Mouse (Mus musculus): Measurements from ENCODE around the gene Bicdl2. TPM values are rescaled to one million over a fixed set of nuclear protein-coding genes. Genes with fewer than 3 reads are reported as not detected.

Gene Bicdl2
- polyA plus RNA-seq, 1 experiment from 2014 or later, result 50.9 TPM

DNA sequence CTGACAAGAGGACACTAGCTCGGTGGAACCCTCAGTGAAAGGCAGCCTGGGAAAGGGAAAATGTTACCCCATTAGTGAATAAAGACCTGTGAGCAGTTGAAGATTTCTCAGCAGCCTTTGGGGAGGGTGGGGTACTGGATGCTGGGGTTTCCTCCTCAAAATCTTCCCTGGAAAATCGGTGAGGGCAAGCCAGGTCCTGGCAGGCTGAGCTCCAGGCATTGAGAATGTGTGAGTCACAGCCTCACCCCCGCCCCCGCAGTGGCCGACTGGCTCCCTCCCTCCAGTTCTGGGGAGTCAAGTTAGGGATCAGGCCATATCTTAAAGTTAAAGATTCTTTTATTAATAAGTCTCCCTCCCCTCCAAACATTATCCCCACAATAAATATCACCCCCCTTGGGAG lies 14.8 kb downstream of the Bicdl2 start:
- 0 out of 2 replicates have a peak, but pooled peaks cover 2% of the 10 kb centered on the region for H3K27me3 ChIP-seq (ENCODE audit: control insufficient read depth, insufficient read depth, low read length)
- peak overlapping the region; percentile 71; the same call in 1 of the 2 replicates for H3K4me3 ChIP-seq (ENCODE audit: low read depth, low read length)
- DNase-seq (ENCODE audit: low spot score) (peak; percentile 79), ATAC-seq (ENCODE audit: low FRiP score, low TSS enrichment) (no peak)
- H3K27ac ChIP-seq (replicated peaks), result peak overlapping the region; percentile 91
- H3K4me2 ChIP-seq (replicated peaks; ENCODE audit: low read depth), result peak overlapping the region; percentile 93
- TF ChIP-seq EP300 (optimal IDR thresholded peaks at IDR 0.05) (no peak), CTCF (IDR thresholded peaks at IDR 0.05; ENCODE audit: low read depth) (no peak)
- 0 out of 2 replicates have a peak, but pooled peaks cover 2% of the 10 kb centered on the region for H3K36me3 ChIP-seq (ENCODE audit: control insufficient read depth, insufficient read depth, low read length)
- H3K4me1 ChIP-seq (replicated peaks; ENCODE audit: control insufficient read depth, insufficient read depth), result peaks cover 13% of the 10 kb centered on the region
- H3K9me3 ChIP-seq (ENCODE audit: control insufficient read depth, low read length), result no peaks in the 10 kb centered on the region
- 13% methylated on average over 5 of the region's 5 CpGs for WGBS
- no peak overlapping the region for H3K9ac ChIP-seq (ENCODE audit: low read length)

DNA sequence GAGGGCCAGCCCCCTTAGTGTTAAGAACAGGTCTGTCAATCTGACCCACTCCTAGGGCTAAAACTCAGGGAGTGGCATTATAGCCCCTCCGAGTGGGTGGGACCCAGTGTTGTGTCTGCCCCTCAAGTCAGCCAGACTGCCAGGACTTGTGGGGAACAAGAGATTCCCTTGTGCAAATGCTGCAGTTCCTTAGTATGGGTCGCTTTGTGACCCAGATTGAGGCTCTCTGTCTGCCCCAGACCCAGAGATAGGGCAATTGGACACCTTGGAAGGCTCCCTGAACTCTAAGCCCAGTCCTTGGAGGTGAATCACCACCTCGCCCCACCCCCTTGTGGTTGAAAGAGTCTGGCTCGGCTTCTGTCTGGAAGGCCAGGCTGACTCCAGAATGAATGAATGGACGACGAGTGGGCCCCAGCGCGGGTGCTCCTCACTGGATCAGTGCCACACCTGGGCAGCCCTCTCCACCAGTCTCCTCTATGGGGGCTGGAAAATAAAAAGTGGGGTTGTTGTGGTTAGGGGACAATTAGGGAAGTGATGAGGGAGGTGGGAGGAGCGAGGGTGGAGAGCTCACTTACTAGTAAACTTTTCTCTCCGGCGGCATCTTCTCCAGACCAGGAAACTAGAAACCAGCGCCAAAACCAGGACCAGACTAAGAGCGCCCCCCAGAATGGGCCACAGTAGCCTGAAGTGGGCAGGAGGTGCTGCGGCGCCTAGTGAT lies 15.4 kb downstream of the Bicdl2 start:
- peak; percentile 54 for TF ChIP-seq CTCF (IDR thresholded peaks at IDR 0.05; ENCODE audit: low read depth)
- no peak for TF ChIP-seq EP300 (optimal IDR thresholded peaks at IDR 0.05)
- Histone ChIP-seq H3K4me1 (replicated peaks; ENCODE audit: control insufficient read depth, insufficient read depth) (peaks cover 13% of the 10 kb centered on the region), H3K4me2 (replicated peaks; ENCODE audit: low read depth) (peak overlapping the region; percentile 93), H3K9me3 (ENCODE audit: control insufficient read depth, low read length) (no peaks in the 10 kb centered on the region), H3K27ac (replicated peaks) (peak overlapping the region; percentile 91), H3K9ac (ENCODE audit: low read length) (peak overlapping the region; percentile 59), H3K4me3 (ENCODE audit: low read depth, low read length) (peak overlapping the region; percentile 50), H3K27me3 (ENCODE audit: control insufficient read depth, insufficient read depth, low read length) (0 out of 2 replicates have a peak, but pooled peaks cover 2% of the 10 kb centered on the region), H3K36me3 (ENCODE audit: control insufficient read depth, insufficient read depth, low read length) (no peaks in the 10 kb centered on the region)
- peak; percentile 83 for DNase-seq (ENCODE audit: low spot score)
- ATAC-seq (ENCODE audit: low FRiP score, low TSS enrichment), result peak; percentile 41
- WGBS, result 13% methylated on average over 15 of the region's 15 CpGs

DNA sequence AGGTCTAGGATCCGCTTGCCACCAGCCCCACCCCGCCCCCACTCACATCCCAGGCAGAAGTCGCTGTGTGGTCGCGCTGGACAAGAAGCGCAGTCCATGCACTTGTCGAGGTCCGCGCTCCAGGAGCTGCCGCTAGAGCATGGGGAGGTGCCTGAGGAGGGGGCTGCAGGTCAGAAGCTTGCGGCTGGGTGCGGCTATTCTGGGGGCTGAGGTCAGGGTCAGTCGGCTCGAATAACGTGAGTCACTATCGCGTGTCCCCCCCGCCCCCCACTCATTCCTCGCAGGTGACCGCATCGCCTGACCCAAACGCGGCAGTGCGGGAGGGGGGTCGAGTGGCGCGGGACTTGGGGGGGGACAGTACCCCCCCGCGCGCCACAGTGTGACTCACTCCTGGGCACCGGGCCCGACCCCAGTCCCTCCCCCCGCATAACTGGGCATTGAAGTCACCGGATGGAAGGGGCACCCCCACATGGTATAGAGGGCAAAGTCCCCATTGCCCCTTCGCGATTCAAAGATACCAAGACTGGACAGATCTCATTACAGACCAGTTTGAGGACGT lies 16.2 kb downstream of the Bicdl2 start:
- Histone ChIP-seq H3K36me3 (ENCODE audit: control insufficient read depth, insufficient read depth, low read length) (no peaks in the 10 kb centered on the region), H3K4me1 (replicated peaks; ENCODE audit: control insufficient read depth, insufficient read depth) (peaks cover 13% of the 10 kb centered on the region), H3K27me3 (ENCODE audit: control insufficient read depth, insufficient read depth, low read length) (0 out of 2 replicates have a peak, but pooled peaks cover 2% of the 10 kb centered on the region), H3K4me2 (replicated peaks; ENCODE audit: low read depth) (peak overlapping the region; percentile 93), H3K27ac (replicated peaks) (peak overlapping the region; percentile 91), H3K9me3 (ENCODE audit: control insufficient read depth, low read length) (no peaks in the 10 kb centered on the region), H3K4me3 (ENCODE audit: low read depth, low read length) (peak overlapping the region; percentile 50), H3K9ac (ENCODE audit: low read length) (peak overlapping the region; percentile 59)
- TF ChIP-seq EP300 (optimal IDR thresholded peaks at IDR 0.05), result no peak
- TF ChIP-seq CTCF (IDR thresholded peaks at IDR 0.05; ENCODE audit: low read depth), result no peak
- no peak for ATAC-seq (ENCODE audit: low FRiP score, low TSS enrichment)
- peak; percentile 66 for DNase-seq (ENCODE audit: low spot score)
- under 1% methylated on average over 37 of the region's 37 CpGs for WGBS

DNA sequence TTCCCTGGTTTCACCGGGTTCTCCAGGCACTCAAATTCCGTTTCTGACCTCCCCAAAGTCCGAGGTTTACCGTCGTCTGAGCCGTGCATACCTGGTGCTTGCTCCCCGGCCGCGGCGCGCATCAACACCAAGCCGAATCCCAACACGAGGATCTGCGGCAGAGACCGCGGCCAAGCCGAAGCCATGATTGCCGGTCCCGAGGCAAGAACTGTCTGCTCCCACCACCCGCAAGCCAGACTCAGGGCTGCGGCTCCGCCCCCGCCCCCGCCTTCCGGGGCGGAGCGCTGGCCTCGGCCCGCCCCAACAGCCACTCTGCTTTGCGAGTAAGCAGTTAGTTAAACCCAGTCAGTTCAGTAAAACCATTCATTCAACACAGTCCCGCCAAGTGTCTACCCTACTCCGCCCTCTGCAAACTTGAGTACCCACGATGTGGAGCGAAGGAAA lies 17.0 kb downstream of the Bicdl2 start, which contains the start of gene Tnfrsf12a:
Tnfrsf12a (minus strand) TSS at position 233 of the 444 bp plus-strand sequence.
- peak within 1 kb of the TSS; percentile 50 for H3K4me3 ChIP-seq (ENCODE audit: low read depth, low read length)
- peak within 1 kb of the TSS; percentile 93 for H3K4me2 ChIP-seq (replicated peaks; ENCODE audit: low read depth)
- 0 out of 2 replicates have a peak, but pooled peaks cover 2% of the 10 kb centered on the region for H3K27me3 ChIP-seq (ENCODE audit: control insufficient read depth, insufficient read depth, low read length)
- TF ChIP-seq CTCF (IDR thresholded peaks at IDR 0.05; ENCODE audit: low read depth) (no peak), EP300 (optimal IDR thresholded peaks at IDR 0.05) (no peak)
- no peaks in the 10 kb centered on the region for H3K36me3 ChIP-seq (ENCODE audit: control insufficient read depth, insufficient read depth, low read length)
- ATAC-seq (ENCODE audit: low FRiP score, low TSS enrichment), result peak; percentile 36
- peak; percentile 89 for DNase-seq (ENCODE audit: low spot score)
- H3K9ac ChIP-seq (ENCODE audit: low read length), result peak within 1 kb of the TSS; percentile 59
- H3K27ac ChIP-seq (replicated peaks), result peak within 1 kb of the TSS; percentile 91
- peaks cover 13% of the 10 kb centered on the region for H3K4me1 ChIP-seq (replicated peaks; ENCODE audit: control insufficient read depth, insufficient read depth)
- under 1% methylated on average over 34 of the region's 34 CpGs for WGBS
- H3K9me3 ChIP-seq (ENCODE audit: control insufficient read depth, low read length), result no peaks in the 10 kb centered on the region

DNA sequence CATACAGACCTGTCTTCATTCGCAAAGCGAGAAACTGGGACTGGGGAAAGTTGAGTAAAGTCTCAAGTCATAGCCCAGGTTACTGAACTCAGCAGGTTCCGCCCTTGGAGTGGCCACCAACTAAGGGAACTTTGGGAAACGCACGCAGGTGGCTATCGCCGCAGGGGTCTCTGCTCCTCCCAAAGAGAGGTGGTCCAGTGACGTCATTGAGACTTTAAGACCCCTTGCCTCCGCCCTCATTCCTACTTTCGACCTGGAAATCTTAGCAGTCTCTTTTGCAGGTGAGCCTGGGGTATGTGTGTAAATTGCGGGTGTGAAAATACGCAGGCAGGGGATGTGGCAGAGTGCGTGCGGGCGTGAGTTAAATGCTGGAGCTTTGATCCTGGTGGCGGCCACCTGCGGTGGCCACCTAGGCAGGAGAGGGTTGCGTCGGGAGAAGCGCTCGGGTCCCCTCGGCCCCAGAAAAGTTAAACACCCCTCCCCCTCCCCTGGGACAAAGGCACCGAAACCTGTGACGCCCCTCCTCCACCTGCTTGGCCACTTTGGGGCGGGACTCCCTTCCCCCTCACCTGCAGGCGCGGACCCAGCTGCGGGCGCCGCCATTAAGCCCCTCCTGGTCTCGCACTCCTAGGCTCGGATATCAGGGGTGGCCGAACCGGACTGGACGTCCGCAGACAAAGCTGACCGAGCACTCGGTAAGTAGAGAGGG lies 19.0 kb downstream of the Bicdl2 start, which contains the start of gene Cldn6:
Cldn6 (plus strand) TSS at position 123 of the 709 bp plus-strand sequence.
- ATAC-seq (ENCODE audit: low FRiP score, low TSS enrichment) (no peak), DNase-seq (ENCODE audit: low spot score) (peak; percentile 33)
- Histone ChIP-seq H3K4me1 (replicated peaks; ENCODE audit: control insufficient read depth, insufficient read depth) (peaks cover 10% of the 10 kb centered on the region), H3K27ac (replicated peaks) (no peak within 1 kb of the TSS), H3K36me3 (ENCODE audit: control insufficient read depth, insufficient read depth, low read length) (no peaks in the 10 kb centered on the region), H3K4me2 (replicated peaks; ENCODE audit: low read depth) (peak within 1 kb of the TSS; percentile 40), H3K9me3 (ENCODE audit: control insufficient read depth, low read length) (no peaks in the 10 kb centered on the region), H3K4me3 (ENCODE audit: low read depth, low read length) (peak within 1 kb of the TSS; percentile 17), H3K27me3 (ENCODE audit: control insufficient read depth, insufficient read depth, low read length) (0 out of 2 replicates have a peak, but pooled peaks cover 2% of the 10 kb centered on the region), H3K9ac (ENCODE audit: low read length) (no peak within 1 kb of the TSS)
- WGBS, result 2% methylated on average over 38 of the region's 38 CpGs
- TF ChIP-seq CTCF (IDR thresholded peaks at IDR 0.05; ENCODE audit: low read depth), result no peak
- no peak for TF ChIP-seq EP300 (optimal IDR thresholded peaks at IDR 0.05)
